Mouse (Mus musculus) kidney, embryonic 16.5 days (tissue): ENCODE measurements around the gene Gm49342. TPM values are rescaled to one million over a fixed set of nuclear protein-coding genes. Genes with fewer than 3 reads are reported as not detected.
A peak's percentile ranks its signal among the peaks of the same experiment; 100 is the strongest.
"Not testable (repeated sequence)": the region's sequence is repeated elsewhere in the genome, so short reads cannot be mapped to it uniquely, and the experiment has no call there.

Experiments
- ATAC-seq: fragments of 200-750 bp; cut with Nextera tagmentation; 2 replicates; pipeline ENCODE4 v1.8.0; 2017; ENCODE audit warnings: moderate TSS enrichment; ENCODE audit not compliant: low FRiP score, low TSS enrichment
- H3K27ac ChIP-seq: fragments of 300-500 bp; sonication (generic); 2 replicates; pipeline ENCODE4 v1.5.1; 2014; ENCODE audit warnings: low read length
- H3K27me3 ChIP-seq: fragments of 300-500 bp; sonication (generic); 2 replicates; pipeline ENCODE4 v1.6.1; 2014; ENCODE audit warnings: low read length, control low read depth, mixed read lengths; ENCODE audit not compliant: insufficient read depth
- H3K36me3 ChIP-seq: fragments of 300-500 bp; sonication (generic); 2 replicates; pipeline ENCODE4 v1.6.1; 2014; ENCODE audit warnings: low read length, control low read depth, mixed read lengths; ENCODE audit not compliant: insufficient read depth
- H3K4me1 ChIP-seq: fragments of 300-500 bp; sonication (generic); 2 replicates; pipeline ENCODE4 v1.6.1; 2014; ENCODE audit warnings: low read length, control low read depth, mixed read lengths; ENCODE audit not compliant: insufficient read depth
- H3K4me2 ChIP-seq: fragments of 300-500 bp; sonication (generic); replicated peaks from 2 replicates; pipeline ENCODE4 v1.6.1; 2014; ENCODE audit warnings: low read depth, low read length
- H3K4me3 ChIP-seq: fragments of 300-500 bp; sonication (generic); 2 replicates; pipeline ENCODE4 v1.5.1; 2014; ENCODE audit warnings: mild to moderate bottlenecking, low read length
- H3K9ac ChIP-seq: fragments of 300-500 bp; sonication (generic); replicated peaks from 2 replicates; pipeline ENCODE4 v1.6.1; 2014; ENCODE audit warnings: low read length
- H3K9me3 ChIP-seq: fragments of 300-500 bp; sonication (generic); 2 replicates; pipeline ENCODE4 v1.6.1; 2016; ENCODE audit warnings: low read length, control low read depth
- WGBS: fragments of 180-500 bp; shearing (Covaris S2); extraction: QIAGEN DNeasy Blood & Tissue Kit; methylation state at CpG from one replicate; pipeline ENCODE4 v1.1.7; 2014; 5-methylcytosine and 5-hydroxymethylcytosine counted together
- polyA plus RNA-seq: library from polyadenylated mRNA; unstranded; fragments of >200 nt; fragmentation: Nextera tagmentation; extraction: Ambion mirVana; gene quantifications from 2 replicates; pipeline ENCODE4 v1.2.1, GENCODE M21; 2015

The Gm49342 gene
- polyA plus RNA-seq, 1 experiment from 2014 or later, result not detected

- WGBS, result 80% methylated on average over 4 of the region's 4 CpGs
- H3K27me3 ChIP-seq, result no peaks in the 10 kb centered on the region
- H3K9ac ChIP-seq, result no peak overlapping the region
- peaks cover 9% of the 10 kb centered on the region; the same call in 1 of the 2 replicates for H3K36me3 ChIP-seq
- no peak for ATAC-seq
- H3K4me3 ChIP-seq, result no peak overlapping the region
- H3K27ac ChIP-seq, result no peak overlapping the region
- H3K4me1 ChIP-seq, result peaks cover 7% of the 10 kb centered on the region
- no peak overlapping the region for H3K4me2 ChIP-seq
- no peaks in the 10 kb centered on the region for H3K9me3 ChIP-seq
Observed at GRCm38 (mm10) chr14:50908126-50908525, 36.2 kb upstream of the Gm49342 start.

- 68% methylated on average over 3 of the region's 3 CpGs for WGBS
- no peak for ATAC-seq
- Histone ChIP-seq H3K4me2 (no peak overlapping the region), H3K27ac (no peak overlapping the region), H3K4me3 (no peak overlapping the region), H3K9me3 (no peaks in the 10 kb centered on the region), H3K27me3 (no peaks in the 10 kb centered on the region), H3K36me3 (peaks cover 37% of the 10 kb centered on the region), H3K9ac (no peak overlapping the region), H3K4me1 (no peaks in the 10 kb centered on the region)
Observed at GRCm38 (mm10) chr14:50911356-50911755, 33.0 kb upstream of the Gm49342 start.

GRCm38 (mm10) chr14:50923437-50923836, 20.9 kb upstream of the Gm49342 start:
- not testable (repeated sequence) for H3K27me3 ChIP-seq, H3K9me3 ChIP-seq, ATAC-seq
- H3K36me3 ChIP-seq, result peaks cover 28% of the 10 kb centered on the region
- H3K4me3 ChIP-seq, result peak overlapping the region; percentile 84
- H3K27ac ChIP-seq, result 0 out of 2 replicates have a peak overlapping the region, but pooled peaks have one; percentile 86
- H3K9ac ChIP-seq, result peak overlapping the region; percentile 87
- peaks cover 14% of the 10 kb centered on the region for H3K4me1 ChIP-seq
- WGBS, result 50% methylated on average over 1 of the region's 1 CpGs
- H3K4me2 ChIP-seq, result peak overlapping the region; percentile 57

GRCm38 (mm10) chr14:50924281-50925064, 19.8 kb upstream of the Gm49342 start, which contains the start of the genes Osgep and Apex1:
Osgep (minus strand) TSS chr14:50924893.
Apex1 (plus strand) TSS chr14:50924968.
- WGBS, result under 1% methylated on average over 57 of the region's 57 CpGs
- ATAC-seq, result peak; percentile 95
- peaks cover 32% of the 10 kb centered on the region for H3K36me3 ChIP-seq
- peak within 1 kb of the TSS; percentile 87 for H3K9ac ChIP-seq
- H3K4me2 ChIP-seq, result peak within 1 kb of the TSS; percentile 57
- H3K27ac ChIP-seq, result peak within 1 kb of the TSS; percentile 86
- peaks cover 17% of the 10 kb centered on the region for H3K4me1 ChIP-seq
- H3K9me3 ChIP-seq, result no peaks in the 10 kb centered on the region
- H3K4me3 ChIP-seq, result peak within 1 kb of the TSS; percentile 84
- no peaks in the 10 kb centered on the region for H3K27me3 ChIP-seq

GRCm38 (mm10) chr14:50925111-50925920, 19.0 kb upstream of the Gm49342 start:
- 1% methylated on average over 38 of the region's 38 CpGs for WGBS
- no peaks in the 10 kb centered on the region for H3K9me3 ChIP-seq
- peak; percentile 16; the same call in 1 of the 2 replicates for ATAC-seq
- H3K4me3 ChIP-seq, result peak overlapping the region; percentile 84
- H3K9ac ChIP-seq, result peak overlapping the region; percentile 87
- H3K27me3 ChIP-seq, result no peaks in the 10 kb centered on the region
- peak overlapping the region; percentile 86 for H3K27ac ChIP-seq
- peak overlapping the region; percentile 57 for H3K4me2 ChIP-seq
- peaks cover 29% of the 10 kb centered on the region for H3K36me3 ChIP-seq
- H3K4me1 ChIP-seq, result peaks cover 23% of the 10 kb centered on the region

- H3K9ac ChIP-seq, result no peak overlapping the region
- H3K9me3 ChIP-seq, result no peaks in the 10 kb centered on the region
- ATAC-seq, result no peak
- H3K27ac ChIP-seq, result no peak overlapping the region
- peaks cover 29% of the 10 kb centered on the region for H3K36me3 ChIP-seq
- peaks cover 29% of the 10 kb centered on the region for H3K4me1 ChIP-seq
- 75% methylated on average over 3 of the region's 3 CpGs for WGBS
- no peaks in the 10 kb centered on the region for H3K27me3 ChIP-seq
- no peak overlapping the region for H3K4me3 ChIP-seq
- H3K4me2 ChIP-seq, result no peak overlapping the region
Observed at GRCm38 (mm10) chr14:50927366-50927765, 17.0 kb upstream of the Gm49342 start.

- Histone ChIP-seq H3K27me3 (no peaks in the 10 kb centered on the region), H3K4me3 (peak overlapping the region; percentile 86), H3K27ac (peak overlapping the region; percentile 85), H3K4me1 (peaks cover 22% of the 10 kb centered on the region), H3K4me2 (peak overlapping the region; percentile 62), H3K9me3 (no peaks in the 10 kb centered on the region), H3K9ac (peak overlapping the region; percentile 93), H3K36me3 (peaks cover 29% of the 10 kb centered on the region)
- no peak for ATAC-seq
- WGBS, result 15% methylated on average over 10 of the region's 10 CpGs
Observed at GRCm38 (mm10) chr14:50929951-50930350, 14.4 kb upstream of the Gm49342 start.

GRCm38 (mm10) chr14:50930377-50930753, 14.0 kb upstream of the Gm49342 start:
- Histone ChIP-seq H3K9ac (peak overlapping the region; percentile 93), H3K4me3 (peak overlapping the region; percentile 86), H3K27me3 (no peaks in the 10 kb centered on the region), H3K9me3 (no peaks in the 10 kb centered on the region), H3K36me3 (peaks cover 29% of the 10 kb centered on the region), H3K27ac (peak overlapping the region; percentile 85), H3K4me1 (peaks cover 22% of the 10 kb centered on the region), H3K4me2 (peak overlapping the region; percentile 62)
- ATAC-seq, result peak; percentile 52
- WGBS, result under 1% methylated on average over 38 of the region's 38 CpGs

GRCm38 (mm10) chr14:50930754-50931492, 13.4 kb upstream of the Gm49342 start, which contains the start of the genes Pip4p1 and Pnp:
Pip4p1 (minus strand) TSS chr14:50930856.
Pnp (plus strand) TSS chr14:50931082.
- ATAC-seq, result peak; percentile 100
- no peaks in the 10 kb centered on the region for H3K27me3 ChIP-seq
- H3K4me1 ChIP-seq, result peaks cover 19% of the 10 kb centered on the region
- no peaks in the 10 kb centered on the region for H3K9me3 ChIP-seq
- peak within 1 kb of the TSS; percentile 66 for H3K4me2 ChIP-seq
- H3K4me3 ChIP-seq, result peak within 1 kb of the TSS; percentile 86
- peak within 1 kb of the TSS; percentile 93 for H3K9ac ChIP-seq
- peaks cover 29% of the 10 kb centered on the region for H3K36me3 ChIP-seq
- WGBS, result under 1% methylated on average over 58 of the region's 68 CpGs
- H3K27ac ChIP-seq, result peak within 1 kb of the TSS; percentile 85
